Mouse (Mus musculus) stomach, postnatal 0 days (tissue): ENCODE measurements at regions not wholly inside any gene's neighbourhood (a gene's known extent, or its start where the extent isn't known, plus 50 kb on each side); places are given as distances from the start of the nearest gene placed in this dataset.

Source experiments
- ATAC-seq: fragments of 200-750 bp; cut with Nextera tagmentation; 2 replicates; pipeline ENCODE4 v1.8.0; 2017; ENCODE audit not compliant: low FRiP score, low TSS enrichment
- DNase-seq: peaks from one replicate; pipeline ENCODE4 v3.0.0-alpha.2; 2016; ENCODE audit warnings: low spot score
- H3K27ac ChIP-seq: fragments of 300-500 bp; sonication (generic); replicated peaks from 2 replicates; pipeline ENCODE4 v1.5.1; 2014; ENCODE audit warnings: mild to moderate bottlenecking, control low read depth
- H3K27me3 ChIP-seq: fragments of 300-500 bp; sonication (generic); 2 replicates; pipeline ENCODE4 v1.6.1; 2014; ENCODE audit warnings: low read length; ENCODE audit not compliant: control insufficient read depth, insufficient read depth
- H3K36me3 ChIP-seq: fragments of 300-500 bp; sonication (generic); 2 replicates; pipeline ENCODE4 v1.6.1; 2014; ENCODE audit warnings: low read length, mixed read lengths; ENCODE audit not compliant: control insufficient read depth, insufficient read depth
- H3K4me1 ChIP-seq: fragments of 300-500 bp; sonication (generic); replicated peaks from 2 replicates; pipeline ENCODE4 v1.6.1; 2014; ENCODE audit warnings: antibody characterized with exemption; ENCODE audit not compliant: control insufficient read depth, insufficient read depth
- H3K4me2 ChIP-seq: fragments of 300-500 bp; sonication (generic); replicated peaks from 2 replicates; pipeline ENCODE4 v1.6.1; 2014; ENCODE audit warnings: low read depth, mild to moderate bottlenecking, control low read depth, moderate library complexity
- H3K4me3 ChIP-seq: fragments of 300-500 bp; sonication (generic); 2 replicates; pipeline ENCODE4 v1.5.1; 2014; ENCODE audit warnings: low read depth, low read length, control low read depth
- H3K9ac ChIP-seq: fragments of 300-500 bp; sonication (generic); 2 replicates; pipeline ENCODE4 v1.6.1; 2014; ENCODE audit warnings: mild to moderate bottlenecking, low read length, control low read depth, mixed read lengths
- H3K9me3 ChIP-seq: fragments of 300-500 bp; sonication (generic); 2 replicates; pipeline ENCODE4 v1.6.1; 2016; ENCODE audit warnings: low read length; ENCODE audit not compliant: control insufficient read depth
- CTCF ChIP-seq: IDR thresholded peaks from 2 replicates; pipeline ENCODE4 v1.5.1; 2016; ENCODE audit warnings: antibody characterized with exemption, low read depth, mild to moderate bottlenecking, moderate library complexity
- EP300 ChIP-seq: optimal IDR thresholded peaks from 2 replicates; pipeline ENCODE3; 2016; ENCODE audit warnings: antibody characterized with exemption
- WGBS: fragments of 180-500 bp; shearing (Covaris S2); extraction: QIAGEN DNeasy Blood & Tissue Kit; methylation state at CpG from one replicate; pipeline ENCODE4 v1.1.7; 2014; 5-methylcytosine and 5-hydroxymethylcytosine counted together

DNA sequence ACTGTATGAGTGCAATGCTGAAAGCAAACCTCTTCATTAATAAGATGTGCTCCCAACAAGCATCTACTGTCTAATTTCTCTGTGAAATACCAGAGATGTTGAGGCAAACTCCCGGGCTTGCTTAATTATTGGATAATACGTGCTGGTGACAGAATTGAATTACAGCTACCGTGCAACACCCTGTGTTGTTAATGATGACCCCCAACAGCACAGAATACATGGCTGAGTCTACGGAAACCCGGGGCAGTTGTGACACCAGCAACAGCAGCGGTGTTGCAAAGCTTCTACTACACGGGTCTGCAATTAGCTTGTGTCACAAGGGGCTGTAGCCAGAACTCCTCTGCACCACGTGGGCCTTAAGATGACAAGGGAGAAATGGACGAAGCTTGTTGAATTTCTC lies 224.2 kb downstream of the Skap2 start:
- Histone ChIP-seq H3K9me3 (no peaks in the 10 kb centered on the region), H3K4me3 (no peak overlapping the region), H3K4me1 (no peaks in the 10 kb centered on the region), H3K9ac (no peak overlapping the region), H3K27ac (no peak overlapping the region), H3K4me2 (no peak overlapping the region), H3K27me3 (no peaks in the 10 kb centered on the region), H3K36me3 (no peaks in the 10 kb centered on the region)
- no peak for DNase-seq
- TF ChIP-seq CTCF (no peak), EP300 (no peak)
- ATAC-seq: no peak
- WGBS: 84% methylated on average over 9 of the region's 9 CpGs

DNA sequence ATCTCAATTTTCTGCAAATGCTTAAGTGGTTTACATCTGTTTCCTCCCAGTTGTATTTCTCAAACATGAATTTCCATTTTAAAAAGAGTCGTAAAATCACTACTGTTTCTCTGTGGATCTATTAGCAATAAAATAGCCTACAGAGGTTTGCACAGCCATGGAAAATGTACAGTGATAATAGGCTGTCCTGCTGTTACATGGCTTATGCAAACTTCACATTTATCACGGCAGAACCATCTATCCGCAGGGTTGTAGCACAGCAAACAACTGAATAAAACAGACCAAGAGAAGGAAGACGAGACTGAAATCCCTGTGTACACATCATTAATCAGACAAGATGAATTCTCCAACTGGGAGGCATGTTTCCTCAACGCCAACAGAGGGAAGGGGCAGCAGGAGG lies 222.1 kb downstream of the Skap2 start:
- Histone ChIP-seq H3K9ac (no peak overlapping the region), H3K27ac (no peak overlapping the region), H3K27me3 (no peaks in the 10 kb centered on the region), H3K4me2 (no peak overlapping the region), H3K9me3 (no peaks in the 10 kb centered on the region), H3K4me3 (no peak overlapping the region), H3K4me1 (no peaks in the 10 kb centered on the region), H3K36me3 (no peaks in the 10 kb centered on the region)
- 34% methylated on average over 5 of the region's 5 CpGs for WGBS
- ATAC-seq: no peak
- no peak for DNase-seq
- TF ChIP-seq CTCF (no peak), EP300 (no peak)

DNA sequence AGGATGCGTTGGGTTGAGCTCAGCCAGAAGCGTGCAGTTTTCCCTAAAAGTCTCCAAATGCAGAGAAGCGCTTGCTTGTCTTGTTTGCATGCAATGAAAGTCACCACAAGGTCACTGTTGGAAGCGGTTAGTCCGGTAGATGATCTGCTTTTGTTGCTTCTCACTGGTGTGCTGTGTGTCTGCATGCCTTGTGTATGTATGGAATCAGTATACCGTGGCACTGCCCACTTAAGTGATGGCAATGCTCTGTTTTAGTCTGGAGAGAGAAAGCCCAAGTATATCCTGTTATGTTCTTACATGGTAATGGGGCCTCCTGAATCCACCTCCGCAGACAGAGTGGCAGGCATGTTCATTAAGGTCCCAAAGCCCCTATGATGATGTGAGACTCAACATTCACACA lies 221.7 kb downstream of the Skap2 start:
- no peak overlapping the region for H3K4me3 ChIP-seq
- no peaks in the 10 kb centered on the region for H3K9me3 ChIP-seq
- H3K27me3 ChIP-seq: no peaks in the 10 kb centered on the region
- H3K27ac ChIP-seq: no peak overlapping the region
- H3K9ac ChIP-seq: no peak overlapping the region
- WGBS: 68% methylated on average over 7 of the region's 7 CpGs
- no peak for TF ChIP-seq CTCF
- no peak for TF ChIP-seq EP300
- DNase-seq (no peak), ATAC-seq (no peak)
- H3K4me2 ChIP-seq: no peak overlapping the region
- no peaks in the 10 kb centered on the region for H3K36me3 ChIP-seq
- no peaks in the 10 kb centered on the region for H3K4me1 ChIP-seq

DNA sequence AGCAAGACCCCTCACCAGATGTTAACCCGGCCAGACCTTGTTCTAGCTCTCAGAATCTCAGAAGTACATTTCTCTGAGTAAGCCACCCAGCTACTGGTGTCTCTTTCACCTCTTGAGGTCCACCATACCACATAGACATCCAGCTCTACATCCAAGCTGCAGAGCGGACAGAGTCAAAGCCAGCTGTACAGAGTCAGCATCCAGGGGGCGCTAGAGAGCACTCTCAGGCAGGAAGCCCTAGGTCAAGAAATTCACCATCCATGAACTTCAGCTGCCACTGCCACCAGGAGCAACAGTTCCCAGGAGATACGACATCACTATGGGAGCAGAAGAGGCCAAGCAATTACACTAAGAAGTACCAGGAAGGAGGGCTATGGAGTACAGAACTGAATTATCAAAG lies 217.0 kb downstream of the Skap2 start:
- H3K27ac ChIP-seq: no peak overlapping the region
- 58% methylated on average over 4 of the region's 4 CpGs for WGBS
- H3K9ac ChIP-seq: no peak overlapping the region
- TF ChIP-seq CTCF (peak; percentile 70), EP300 (no peak)
- no peaks in the 10 kb centered on the region for H3K27me3 ChIP-seq
- H3K4me1 ChIP-seq: no peaks in the 10 kb centered on the region
- ATAC-seq: no peak
- no peaks in the 10 kb centered on the region for H3K9me3 ChIP-seq
- no peak overlapping the region for H3K4me3 ChIP-seq
- H3K4me2 ChIP-seq: no peak overlapping the region
- H3K36me3 ChIP-seq: no peaks in the 10 kb centered on the region
- DNase-seq: peak; percentile 39

DNA sequence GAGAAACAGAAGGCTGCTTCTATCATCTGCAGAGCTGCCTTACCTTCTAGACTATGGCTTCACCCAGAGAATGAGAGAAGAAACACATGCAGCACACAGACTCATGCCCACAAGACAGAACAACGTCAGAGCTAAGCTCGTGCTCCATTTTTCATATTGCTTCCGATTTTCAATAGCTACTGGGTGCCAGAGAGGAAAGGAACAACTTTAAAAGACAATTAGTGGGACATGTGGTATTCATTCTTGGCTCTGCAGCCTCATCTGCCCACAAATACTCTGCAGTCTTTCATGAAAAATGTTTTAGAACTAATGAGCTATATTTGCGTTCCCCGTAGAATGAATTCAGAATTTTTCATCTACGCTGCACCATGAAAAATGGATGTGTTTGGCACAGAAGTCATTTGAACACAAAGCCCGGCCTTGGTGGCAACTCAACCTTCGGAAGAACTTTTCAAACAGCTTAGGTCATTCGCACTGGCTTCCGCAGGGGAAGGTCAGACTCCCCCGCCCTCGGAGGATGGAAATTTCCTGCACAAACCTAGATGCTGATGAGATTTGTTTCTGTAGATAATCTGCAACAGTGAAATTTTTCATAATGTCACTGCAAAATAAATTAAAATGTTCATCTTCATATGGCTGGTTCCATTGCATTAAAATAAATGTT lies 213.6 kb downstream of the Skap2 start:
- no peak for DNase-seq
- 73% methylated on average over 12 of the region's 12 CpGs for WGBS
- H3K27me3 ChIP-seq: no peaks in the 10 kb centered on the region
- H3K4me3 ChIP-seq: no peak overlapping the region
- H3K4me1 ChIP-seq: no peaks in the 10 kb centered on the region
- H3K27ac ChIP-seq: no peak overlapping the region
- H3K4me2 ChIP-seq: no peak overlapping the region
- ATAC-seq: no peak
- H3K36me3 ChIP-seq: no peaks in the 10 kb centered on the region
- H3K9me3 ChIP-seq: no peaks in the 10 kb centered on the region
- no peak for TF ChIP-seq CTCF
- TF ChIP-seq EP300: no peak
- no peak overlapping the region for H3K9ac ChIP-seq

DNA sequence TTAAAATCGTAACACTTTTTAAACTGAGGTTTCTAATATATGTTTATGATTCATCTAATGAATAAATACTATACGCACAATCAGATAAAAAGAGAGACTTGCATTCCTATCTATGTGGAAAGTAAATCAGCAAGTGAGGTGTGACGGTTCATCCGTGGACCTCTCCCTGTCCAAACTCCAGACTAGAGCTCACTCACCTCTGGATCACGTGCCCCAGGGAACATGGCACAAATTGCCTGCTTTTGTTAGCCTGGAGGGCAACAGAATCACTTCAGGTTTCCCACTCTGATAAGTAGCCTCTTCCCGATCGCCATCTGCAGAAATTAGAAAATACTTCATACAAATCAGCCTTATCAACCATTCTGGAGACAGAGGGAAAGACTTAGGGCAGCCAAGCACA lies 206.7 kb downstream of the Skap2 start:
- no peaks in the 10 kb centered on the region for H3K9me3 ChIP-seq
- ATAC-seq: no peak
- H3K36me3 ChIP-seq: no peaks in the 10 kb centered on the region
- H3K27me3 ChIP-seq: no peaks in the 10 kb centered on the region
- TF ChIP-seq CTCF (no peak), EP300 (no peak)
- 82% methylated on average over 7 of the region's 7 CpGs for WGBS
- H3K9ac ChIP-seq: no peak overlapping the region
- H3K27ac ChIP-seq: no peak overlapping the region
- H3K4me1 ChIP-seq: no peaks in the 10 kb centered on the region
- no peak overlapping the region for H3K4me2 ChIP-seq
- DNase-seq: no peak
- no peak overlapping the region for H3K4me3 ChIP-seq
